Mouse (Mus musculus) intestine, embryonic 14.5 days (tissue): ENCODE measurements around the gene Slc30a2. TPM values are rescaled to one million over a fixed set of nuclear protein-coding genes. Genes with fewer than 3 reads are reported as not detected.
A peak's percentile ranks its signal among the peaks of the same experiment; 100 is the strongest.

Experiments used
- ATAC-seq: fragments of 200-750 bp; cut with Nextera tagmentation; replicated peaks from 2 replicates; pipeline ENCODE4 v1.8.0; 2017; ENCODE audit warnings: low read depth, moderate number of reproducible peaks, moderate TSS enrichment, moderate library complexity; ENCODE audit not compliant: low FRiP score, low TSS enrichment
- DNase-seq: peaks from one replicate; pipeline ENCODE4 v3.0.0-alpha.2; 2018; ENCODE audit warnings: low spot score
- H3K27ac ChIP-seq: fragments of 300-500 bp; sonication (generic); 2 replicates; pipeline ENCODE4 v1.5.1; 2014; ENCODE audit warnings: low read depth, mild to moderate bottlenecking, control low read depth
- H3K27me3 ChIP-seq: fragments of 300-500 bp; sonication (generic); replicated peaks from 2 replicates; pipeline ENCODE4 v1.6.1; 2014; ENCODE audit warnings: low read length, control low read depth; ENCODE audit not compliant: control insufficient read depth, insufficient read depth
- H3K36me3 ChIP-seq: fragments of 300-500 bp; sonication (generic); 2 replicates; pipeline ENCODE4 v1.6.1; 2014; ENCODE audit warnings: low read length, control low read depth; ENCODE audit not compliant: control insufficient read depth, insufficient read depth
- H3K4me1 ChIP-seq: fragments of 300-500 bp; sonication (generic); replicated peaks from 2 replicates; pipeline ENCODE4 v1.6.1; 2014; ENCODE audit warnings: low read length, control low read depth, mixed read lengths; ENCODE audit not compliant: control insufficient read depth, insufficient read depth
- H3K4me2 ChIP-seq: fragments of 300-500 bp; sonication (generic); 2 replicates; pipeline ENCODE4 v1.6.1; 2014; ENCODE audit warnings: low read length
- H3K4me3 ChIP-seq: fragments of 300-500 bp; sonication (generic); 2 replicates; pipeline ENCODE4 v1.5.1; 2014; ENCODE audit warnings: low read depth, low read length, control low read depth, mixed read lengths
- H3K9ac ChIP-seq: fragments of 300-500 bp; sonication (generic); 2 replicates; pipeline ENCODE4 v1.6.1; 2014; ENCODE audit warnings: mild to moderate bottlenecking, low read length
- H3K9me3 ChIP-seq: fragments of 300-500 bp; sonication (generic); 2 replicates; pipeline ENCODE4 v1.6.1; 2016; ENCODE audit warnings: low read length, control low read depth; ENCODE audit not compliant: control insufficient read depth
- WGBS: fragments of 180-500 bp; shearing (Covaris S2); extraction: QIAGEN DNeasy Blood & Tissue Kit; methylation state at CpG from one replicate; pipeline ENCODE4 v1.1.7; 2014; 5-methylcytosine and 5-hydroxymethylcytosine counted together
- polyA plus RNA-seq: library from polyadenylated mRNA; unstranded; fragments of >200 nt; fragmentation: Nextera tagmentation; extraction: Ambion mirVana; gene quantifications from 2 replicates; pipeline ENCODE4 v1.2.1, GENCODE M21; 2014

Slc30a2 gene
- polyA plus RNA-seq, 1 experiment from 2014 or later: 0.26 TPM

DNA sequence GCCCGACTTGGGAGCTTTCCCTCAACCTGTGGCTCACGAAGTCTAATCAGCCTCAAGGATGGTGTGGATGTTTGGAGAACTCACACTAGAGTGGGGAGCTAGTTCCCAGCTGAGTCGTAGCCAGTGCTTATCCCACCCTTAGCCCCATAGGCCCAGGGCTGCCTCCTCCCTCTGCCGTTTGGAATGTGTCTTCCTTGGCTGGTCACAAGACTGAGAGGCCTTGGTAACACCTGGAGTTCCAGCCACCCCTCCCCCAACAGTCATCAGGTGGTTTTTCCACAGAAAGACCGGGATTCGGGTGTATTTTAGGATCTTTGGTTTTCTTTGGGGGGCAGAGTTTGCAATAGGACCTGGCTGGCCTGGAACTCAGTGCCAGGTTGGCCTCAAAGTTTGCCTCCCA is 7.7 kb downstream of the Slc30a2 start:
- H3K4me3 ChIP-seq: no peak overlapping the region
- H3K27ac ChIP-seq: no peak overlapping the region
- no peak for ATAC-seq
- H3K4me1 ChIP-seq: peaks cover 13% of the 10 kb centered on the region
- H3K27me3 ChIP-seq: peaks cover 3% of the 10 kb centered on the region; the same call in 1 of the 2 replicates
- no peak for DNase-seq
- no peaks in the 10 kb centered on the region for H3K36me3 ChIP-seq
- H3K4me2 ChIP-seq: no peak overlapping the region
- WGBS: 85% methylated on average over 6 of the region's 6 CpGs
- H3K9ac ChIP-seq: no peak overlapping the region
- H3K9me3 ChIP-seq: no peaks in the 10 kb centered on the region

DNA sequence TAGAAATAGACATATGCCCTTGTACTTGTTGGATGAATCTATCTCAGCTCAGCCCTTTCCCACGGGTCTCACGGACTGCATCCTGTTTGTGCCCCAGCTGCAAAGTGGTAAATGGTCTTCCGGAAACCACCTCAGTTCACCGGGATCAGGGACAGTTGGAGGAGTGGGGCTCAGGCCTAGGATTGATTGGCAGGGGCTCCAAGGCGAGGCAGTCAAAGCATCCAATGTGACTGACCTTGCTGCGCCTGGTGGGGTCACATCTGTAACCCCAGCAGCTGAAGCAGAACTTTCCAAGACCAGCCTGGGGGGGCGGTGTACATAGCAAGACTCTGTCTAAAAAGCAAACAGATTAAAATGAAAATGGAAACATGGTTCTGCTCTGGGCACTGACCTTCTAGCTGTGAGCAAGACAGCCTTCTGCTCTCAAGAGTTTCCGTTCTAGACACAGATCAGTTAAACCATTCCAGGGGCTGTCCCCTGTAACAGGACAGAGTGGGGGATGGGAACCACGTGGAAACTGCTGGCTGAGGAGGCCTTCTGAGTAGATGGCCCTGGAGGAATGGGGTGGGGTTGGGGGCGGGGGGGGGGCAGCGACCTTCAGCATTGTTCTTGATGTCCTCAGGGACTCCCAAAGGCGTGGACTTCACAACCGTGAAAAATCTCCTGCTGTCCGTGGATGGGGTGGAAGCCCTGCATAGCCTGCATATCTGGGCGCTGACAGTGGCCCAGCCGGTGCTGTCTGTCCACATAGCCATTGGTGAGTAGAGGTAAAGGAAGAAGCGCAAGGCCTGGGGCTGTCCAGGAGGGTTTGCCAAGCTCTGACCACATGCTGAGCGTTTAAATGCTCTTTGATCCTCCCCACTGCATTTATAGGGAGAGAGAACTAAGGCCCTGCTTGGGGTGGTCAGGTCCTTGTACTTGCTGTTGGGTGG is 8.6 kb downstream of the Slc30a2 start:
- Histone ChIP-seq H3K27ac (no peak overlapping the region), H3K9me3 (no peaks in the 10 kb centered on the region), H3K36me3 (no peaks in the 10 kb centered on the region), H3K27me3 (no peaks in the 10 kb centered on the region), H3K4me2 (no peak overlapping the region), H3K9ac (no peak overlapping the region), H3K4me1 (peaks cover 18% of the 10 kb centered on the region), H3K4me3 (no peak overlapping the region)
- WGBS: 48% methylated on average over 18 of the region's 18 CpGs
- DNase-seq: no peak
- ATAC-seq: no peak

DNA sequence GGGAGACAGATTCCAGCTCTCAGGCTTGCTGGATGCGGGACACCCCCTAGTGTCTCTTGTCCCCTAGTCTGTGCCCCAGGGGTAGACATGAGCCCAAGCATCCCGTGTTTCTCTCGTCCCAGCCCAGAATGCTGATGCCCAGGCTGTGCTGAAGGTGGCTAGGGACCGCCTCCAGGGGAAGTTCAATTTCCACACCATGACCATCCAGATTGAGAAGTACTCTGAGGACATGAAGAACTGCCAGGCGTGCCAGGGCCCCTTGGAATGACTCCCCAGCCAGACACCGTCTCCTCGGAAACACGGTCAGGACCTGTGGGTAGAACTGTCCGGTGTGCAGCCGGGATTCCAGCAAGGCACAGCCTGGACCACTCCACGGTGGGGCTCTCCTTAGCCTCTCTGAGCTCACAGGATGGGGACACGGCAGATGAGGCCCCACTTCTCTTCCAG is 9.3 kb downstream of the Slc30a2 start:
- Histone ChIP-seq H3K27me3 (no peaks in the 10 kb centered on the region), H3K4me1 (peaks cover 19% of the 10 kb centered on the region), H3K4me3 (no peak overlapping the region), H3K27ac (no peak overlapping the region), H3K4me2 (no peak overlapping the region), H3K9ac (no peak overlapping the region), H3K9me3 (no peaks in the 10 kb centered on the region), H3K36me3 (no peaks in the 10 kb centered on the region)
- ATAC-seq (no peak), DNase-seq (no peak)
- WGBS: 74% methylated on average over 12 of the region's 12 CpGs

DNA sequence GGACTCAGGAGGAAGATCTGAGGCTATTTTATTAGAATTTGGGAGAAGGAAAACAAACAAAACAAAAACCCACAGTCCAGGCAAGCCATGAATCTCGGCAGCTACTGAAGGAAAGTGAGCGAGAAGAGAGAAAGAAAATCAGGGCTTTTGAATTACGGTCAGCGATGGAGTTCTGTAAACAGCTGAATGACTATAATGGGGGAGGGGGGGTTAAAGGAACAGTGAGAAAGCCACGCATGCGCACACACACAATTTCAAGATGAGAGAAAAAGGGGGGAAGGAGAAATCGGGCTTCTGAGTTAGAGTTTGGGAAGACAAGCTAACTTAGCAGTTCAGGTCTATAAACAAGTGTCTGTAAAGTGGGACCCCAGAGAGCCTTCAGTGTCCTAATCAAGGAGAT is 9.9 kb downstream of the Slc30a2 start:
- no peak for DNase-seq
- Histone ChIP-seq H3K36me3 (no peaks in the 10 kb centered on the region), H3K9ac (no peak overlapping the region), H3K27me3 (no peaks in the 10 kb centered on the region; the same call in 1 of the 2 replicates), H3K9me3 (no peaks in the 10 kb centered on the region), H3K4me2 (no peak overlapping the region), H3K4me3 (no peak overlapping the region), H3K4me1 (peaks cover 19% of the 10 kb centered on the region), H3K27ac (no peak overlapping the region)
- WGBS: 50% methylated on average over 7 of the region's 7 CpGs
- no peak for ATAC-seq

DNA sequence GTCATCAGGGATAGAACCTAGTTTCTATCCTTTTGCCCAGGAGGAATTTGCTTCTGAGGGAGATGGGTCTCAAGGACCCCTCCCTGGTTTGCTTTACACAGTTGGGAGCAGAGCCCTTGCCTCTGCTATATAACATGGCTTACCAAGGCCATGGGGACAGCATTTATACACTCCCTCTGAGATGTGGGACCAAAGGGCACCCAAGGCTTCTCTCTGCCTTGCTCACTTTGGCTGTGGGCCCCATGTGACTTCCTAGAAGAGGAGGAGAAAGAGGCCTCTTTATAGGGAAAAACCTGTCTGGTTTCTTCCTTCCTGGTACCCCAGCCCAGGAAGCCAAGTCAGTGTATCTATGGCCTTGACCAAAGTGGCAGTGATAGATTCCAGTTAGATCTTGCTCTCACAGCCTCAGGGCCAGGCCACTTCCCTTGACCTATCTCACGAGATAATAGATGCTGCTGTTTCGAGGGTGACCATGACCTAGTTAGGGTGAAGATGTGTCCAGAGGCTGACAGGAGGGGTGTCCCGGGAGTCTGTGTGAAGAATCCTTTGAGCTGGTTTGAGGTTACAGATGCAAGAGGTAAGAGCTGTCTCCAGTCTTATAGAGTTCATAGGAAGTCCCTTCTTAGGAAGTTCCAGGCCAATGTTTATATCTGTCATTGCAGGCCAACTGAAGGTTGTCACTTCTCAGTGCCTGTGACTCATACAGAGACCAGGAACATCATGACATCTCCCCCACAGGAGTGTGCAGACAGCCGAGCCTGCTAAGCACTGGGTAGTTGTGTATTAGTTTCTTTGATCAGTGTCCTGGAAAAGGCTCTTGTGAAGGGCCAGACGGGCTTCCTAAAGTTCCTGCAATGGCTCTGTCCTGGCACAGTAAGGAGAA is 10.8 kb downstream of the Slc30a2 start:
- no peak overlapping the region for H3K27ac ChIP-seq
- no peak overlapping the region for H3K4me2 ChIP-seq
- H3K36me3 ChIP-seq: no peaks in the 10 kb centered on the region
- no peak for DNase-seq
- 61% methylated on average over 5 of the region's 5 CpGs for WGBS
- H3K4me1 ChIP-seq: peaks cover 19% of the 10 kb centered on the region
- no peaks in the 10 kb centered on the region; the same call in 1 of the 2 replicates for H3K27me3 ChIP-seq
- H3K9me3 ChIP-seq: no peaks in the 10 kb centered on the region
- ATAC-seq: no peak
- H3K4me3 ChIP-seq: no peak overlapping the region
- H3K9ac ChIP-seq: no peak overlapping the region

DNA sequence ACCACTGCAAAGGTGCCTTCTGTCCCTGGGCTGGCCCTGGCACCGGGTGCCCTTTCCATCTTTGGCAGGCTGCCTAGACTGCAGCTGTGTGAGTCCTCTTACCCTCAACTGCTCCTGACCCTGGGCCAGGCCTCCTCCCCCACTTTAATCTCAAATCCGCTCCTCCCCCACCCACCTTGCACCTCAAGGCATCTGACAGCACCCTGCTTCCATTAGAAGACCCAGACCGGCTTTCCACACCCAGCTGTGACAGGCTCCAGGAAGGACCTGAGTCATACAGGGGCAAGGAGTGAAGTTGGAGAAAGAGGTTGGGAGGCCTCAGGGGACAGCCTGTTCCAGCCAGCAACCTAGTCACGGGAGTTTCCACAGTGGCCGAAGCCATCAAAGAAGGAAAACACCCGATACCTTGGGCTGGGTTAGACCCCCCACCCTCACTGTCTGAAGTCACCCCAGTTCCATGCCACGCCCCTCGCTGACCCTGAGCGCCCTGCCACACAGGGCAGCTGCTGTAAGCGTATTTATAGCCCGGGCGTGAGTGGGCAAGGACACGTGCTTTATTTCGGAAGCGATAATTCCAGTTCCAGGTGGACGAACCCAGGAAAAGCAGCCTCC is 13.0 kb downstream of the Slc30a2 start:
- H3K4me3 ChIP-seq: no peak overlapping the region
- peaks cover 21% of the 10 kb centered on the region for H3K4me1 ChIP-seq

DNA sequence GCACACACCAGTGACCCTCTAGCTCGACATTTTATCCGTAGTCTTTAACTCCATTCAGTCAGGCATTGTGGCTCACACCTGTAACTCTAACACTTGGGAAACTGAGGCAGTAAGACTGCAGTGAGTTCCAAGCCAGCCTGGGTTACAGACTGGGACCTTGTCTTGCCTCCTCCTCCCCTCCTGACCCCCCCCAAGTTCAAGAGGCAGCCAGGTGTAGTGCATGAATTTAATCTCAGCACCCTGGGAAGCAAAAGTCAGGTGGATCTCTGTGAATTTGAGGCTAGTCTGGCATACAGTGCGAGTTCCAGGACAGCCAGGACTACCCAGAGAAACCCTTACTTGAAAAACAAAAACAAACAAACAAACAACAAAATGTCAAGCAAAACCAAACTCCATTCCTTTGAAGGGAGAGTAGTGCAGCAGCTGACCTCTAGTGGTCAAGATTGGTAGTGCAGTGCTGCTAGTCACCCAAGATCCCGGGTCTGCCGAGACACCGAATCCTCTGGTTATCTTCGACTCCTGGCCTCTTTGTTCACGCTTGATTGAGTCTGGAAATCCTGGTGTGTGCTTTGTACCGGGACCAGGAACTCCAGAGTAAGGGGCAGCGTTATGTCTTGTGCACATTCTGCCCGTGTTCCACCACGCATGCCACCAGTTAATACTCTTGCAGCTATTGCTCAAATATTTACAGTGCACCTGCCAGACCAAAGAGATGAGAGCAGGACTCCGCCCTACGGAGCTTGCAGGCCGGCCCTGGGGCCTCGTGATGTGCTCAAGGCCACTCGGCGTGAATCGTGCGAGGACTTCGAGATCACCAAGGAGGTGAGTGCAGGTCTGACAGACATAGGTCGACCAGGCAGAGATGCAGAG is 13.8 kb downstream of the Slc30a2 start:
- peak overlapping the region; percentile 36 for H3K4me2 ChIP-seq
- ATAC-seq (peak; percentile 20), DNase-seq (peak; percentile 90)
- 15% methylated on average over 22 of the region's 22 CpGs for WGBS
- no peaks in the 10 kb centered on the region for H3K36me3 ChIP-seq
- no peak overlapping the region for H3K9ac ChIP-seq
- H3K9me3 ChIP-seq: no peaks in the 10 kb centered on the region
- H3K27me3 ChIP-seq: no peaks in the 10 kb centered on the region; the same call in 1 of the 2 replicates
- peaks cover 16% of the 10 kb centered on the region for H3K4me1 ChIP-seq
- peak overlapping the region; percentile 62 for H3K27ac ChIP-seq
- 0 out of 2 replicates have a peak overlapping the region, but pooled peaks have one; percentile 1 for H3K4me3 ChIP-seq

More for the DNA sequence above, 13.0 kb downstream of the Slc30a2 start:
- no peak for DNase-seq
- Histone ChIP-seq H3K27me3 (no peaks in the 10 kb centered on the region; the same call in 1 of the 2 replicates), H3K4me2 (0 out of 2 replicates have a peak overlapping the region, but pooled peaks have one; percentile 2), H3K9me3 (no peaks in the 10 kb centered on the region), H3K27ac (no peak overlapping the region), H3K36me3 (no peaks in the 10 kb centered on the region), H3K9ac (no peak overlapping the region)
- WGBS: 30% methylated on average over 16 of the region's 16 CpGs
- no peak for ATAC-seq
